Comparison of ENCODE assay signal across 15 mouse cellular contexts in the genomic region with DNA sequence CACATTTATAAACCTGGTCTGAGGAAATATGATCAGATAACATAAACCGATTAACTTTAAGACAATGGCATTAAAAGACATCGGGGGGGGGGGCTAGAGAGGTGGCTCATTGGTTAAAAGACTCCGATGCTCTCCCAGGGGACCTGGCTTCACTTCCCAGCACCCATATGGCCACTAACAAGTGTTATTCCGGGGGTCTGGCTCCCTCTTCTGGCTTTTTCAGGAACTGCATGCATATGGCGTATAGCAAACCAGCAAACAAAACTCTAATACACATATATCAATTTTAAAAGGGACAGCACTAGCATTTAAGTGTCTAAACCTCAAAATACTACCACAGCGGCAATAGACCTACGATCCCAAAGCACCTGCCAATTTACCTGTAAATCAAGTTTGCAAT.
A peak's percentile ranks its signal among the peaks of the same experiment; 100 is the strongest.
DNase-seq lines count a peak whose midpoint lies in the region; ATAC-seq and TF ChIP-seq lines count a peak whose summit lies in the region.
"Had no signal": no experiment of that assay in that cellular context is flagged by ENCODE, and none has a peak within 500 bp of the region (broad histone marks: within the 10 kb centered on the region; RNA-seq: fewer than 3 reads in every experiment).

No protein-coding gene starts in this region.

- H3K4me1 ChIP-seq in forebrain, postnatal 0 days (ENCODE audit: insufficient read depth), result no peaks in the 10 kb centered on the region
- H3K4me1 ChIP-seq in forebrain, embryonic 16.5 days (replicated peaks; ENCODE audit: control insufficient read depth, insufficient read depth, low read length), result no peaks in the 10 kb centered on the region
- H3K4me1 ChIP-seq in midbrain, embryonic 11.5 days (ENCODE audit: control insufficient read depth, insufficient read depth, low read length), result no peaks in the 10 kb centered on the region
- no peaks in the 10 kb centered on the region for H3K4me1 ChIP-seq in midbrain, embryonic 13.5 days (replicated peaks)
- H3K4me1 ChIP-seq in stomach, postnatal 0 days (replicated peaks; ENCODE audit: control insufficient read depth, insufficient read depth), result no peaks in the 10 kb centered on the region
- H3K4me1 ChIP-seq: lung, embryonic 15.5 days had no signal

- no peak overlapping the region for H3K27ac ChIP-seq in forebrain, postnatal 0 days (ENCODE audit: low read depth, low read length)
- H3K27ac ChIP-seq in forebrain, embryonic 16.5 days (ENCODE audit: low read length), result no peak overlapping the region
- no peak overlapping the region for H3K27ac ChIP-seq in midbrain, embryonic 11.5 days (ENCODE audit: low read depth, low read length)
- H3K27ac ChIP-seq in midbrain, embryonic 13.5 days, result no peak overlapping the region
- no peak overlapping the region for H3K27ac ChIP-seq in stomach, postnatal 0 days (replicated peaks)
- H3K27ac ChIP-seq: embryonic facial prominence, embryonic 15.5 days; lung, embryonic 15.5 days had no signal

- H3K4me3 ChIP-seq in forebrain, postnatal 0 days (ENCODE audit: low read depth, low read length), result no peak overlapping the region
- H3K4me3 ChIP-seq in forebrain, embryonic 16.5 days (replicated peaks; ENCODE audit: low read length), result no peak overlapping the region
- H3K4me3 ChIP-seq in midbrain, embryonic 11.5 days (ENCODE audit: low read depth, low read length), result no peak overlapping the region
- no peak overlapping the region for H3K4me3 ChIP-seq in midbrain, embryonic 13.5 days (replicated peaks)
- H3K4me3 ChIP-seq in stomach, postnatal 0 days (ENCODE audit: low read depth, low read length), result no peak overlapping the region
- H3K4me3 ChIP-seq: embryonic facial prominence, embryonic 15.5 days; lung, embryonic 15.5 days had no signal

- no peaks in the 10 kb centered on the region for H3K9me3 ChIP-seq in forebrain, postnatal 0 days (ENCODE audit: low read length)
- no peaks in the 10 kb centered on the region for H3K9me3 ChIP-seq in forebrain, embryonic 16.5 days (ENCODE audit: control insufficient read depth, low read length)
- H3K9me3 ChIP-seq in midbrain, embryonic 11.5 days (ENCODE audit: control insufficient read depth, low read length), result no peaks in the 10 kb centered on the region
- no peaks in the 10 kb centered on the region for H3K9me3 ChIP-seq in midbrain, embryonic 13.5 days
- no peaks in the 10 kb centered on the region for H3K9me3 ChIP-seq in stomach, postnatal 0 days (ENCODE audit: control insufficient read depth, low read length)
- H3K9me3 ChIP-seq: embryonic facial prominence, embryonic 15.5 days; lung, embryonic 15.5 days had no signal

- no peaks in the 10 kb centered on the region for H3K27me3 ChIP-seq in forebrain, postnatal 0 days (ENCODE audit: insufficient read depth, low read length)
- H3K27me3 ChIP-seq in forebrain, embryonic 16.5 days (replicated peaks; ENCODE audit: control insufficient read depth, insufficient read depth, low read length), result no peaks in the 10 kb centered on the region
- no peaks in the 10 kb centered on the region for H3K27me3 ChIP-seq in midbrain, embryonic 11.5 days (ENCODE audit: control insufficient read depth, insufficient read depth, low read length)
- no peaks in the 10 kb centered on the region for H3K27me3 ChIP-seq in midbrain, embryonic 13.5 days
- H3K27me3 ChIP-seq in stomach, postnatal 0 days (ENCODE audit: control insufficient read depth, insufficient read depth, low read length), result no peaks in the 10 kb centered on the region
- H3K27me3 ChIP-seq: embryonic facial prominence, embryonic 15.5 days; lung, embryonic 15.5 days; Patski had no signal

- 90% methylated on average over 7 of the region's 7 CpGs for WGBS in forebrain, postnatal 0 days
- WGBS in forebrain, embryonic 16.5 days, result 93% methylated on average over 7 of the region's 7 CpGs
- 90% methylated on average over 7 of the region's 7 CpGs for WGBS in midbrain, embryonic 11.5 days
- 96% methylated on average over 7 of the region's 7 CpGs for WGBS in midbrain, embryonic 13.5 days
- 89% methylated on average over 7 of the region's 7 CpGs for WGBS in stomach, postnatal 0 days

- no peak for TF ChIP-seq EP300 in stomach, postnatal 0 days (optimal IDR thresholded peaks at IDR 0.05)

- H3K9ac ChIP-seq in forebrain, postnatal 0 days, result no peak overlapping the region
- no peak overlapping the region for H3K9ac ChIP-seq in forebrain, embryonic 16.5 days (replicated peaks; ENCODE audit: low read depth, low read length)
- no peak overlapping the region for H3K9ac ChIP-seq in midbrain, embryonic 11.5 days (ENCODE audit: low read length)
- no peak overlapping the region for H3K9ac ChIP-seq in midbrain, embryonic 13.5 days (replicated peaks)
- H3K9ac ChIP-seq in stomach, postnatal 0 days (ENCODE audit: low read length), result no peak overlapping the region
- H3K9ac ChIP-seq: embryonic facial prominence, embryonic 15.5 days; lung, embryonic 15.5 days had no signal

- ATAC-seq in forebrain, postnatal 0 days, result no peak
- ATAC-seq in forebrain, embryonic 16.5 days, result no peak
- ATAC-seq in midbrain, embryonic 11.5 days (ENCODE audit: low FRiP score), result no peak
- no peak for ATAC-seq in midbrain, embryonic 13.5 days
- no peak for ATAC-seq in stomach, postnatal 0 days (ENCODE audit: low FRiP score, low TSS enrichment)
- ATAC-seq: midbrain, embryonic 16.5 days; Patski had no signal

- peaks cover 34% of the 10 kb centered on the region for H3K36me3 ChIP-seq in forebrain, postnatal 0 days (ENCODE audit: insufficient read depth)
- peaks cover 8% of the 10 kb centered on the region for H3K36me3 ChIP-seq in forebrain, embryonic 16.5 days (ENCODE audit: control insufficient read depth, insufficient read depth)
- H3K36me3 ChIP-seq in midbrain, embryonic 11.5 days (ENCODE audit: control insufficient read depth, insufficient read depth, low read length), result peaks cover 4% of the 10 kb centered on the region; the same call in 1 of the 2 replicates
- H3K36me3 ChIP-seq in midbrain, embryonic 13.5 days, result peaks cover 49% of the 10 kb centered on the region
- H3K36me3 ChIP-seq in stomach, postnatal 0 days (ENCODE audit: control insufficient read depth, insufficient read depth, low read length), result 0 out of 2 replicates have a peak, but pooled peaks cover 3% of the 10 kb centered on the region

- TF ChIP-seq CTCF in forebrain, postnatal 0 days (IDR thresholded peaks at IDR 0.05; ENCODE audit: low read depth), result peak; percentile 52
- TF ChIP-seq CTCF in stomach, postnatal 0 days (IDR thresholded peaks at IDR 0.05; ENCODE audit: low read depth), result peak; percentile 52

- no peak overlapping the region for H3K4me2 ChIP-seq in forebrain, postnatal 0 days (ENCODE audit: low read depth)
- no peak overlapping the region for H3K4me2 ChIP-seq in forebrain, embryonic 16.5 days (ENCODE audit: low read length)
- H3K4me2 ChIP-seq in midbrain, embryonic 11.5 days, result no peak overlapping the region
- H3K4me2 ChIP-seq in midbrain, embryonic 13.5 days (replicated peaks), result no peak overlapping the region
- H3K4me2 ChIP-seq in stomach, postnatal 0 days (replicated peaks; ENCODE audit: low read depth), result no peak overlapping the region
- H3K4me2 ChIP-seq: embryonic facial prominence, embryonic 15.5 days; lung, embryonic 15.5 days had no signal

- no peak for DNase-seq in forebrain, postnatal 0 days
- peak; percentile 87 for DNase-seq in midbrain, embryonic 11.5 days (ENCODE audit: low spot score, missing footprints)
- DNase-seq in R1 (ENCODE audit: low read depth, low spot score), result peak; percentile 69
- DNase-seq in stomach, postnatal 0 days (ENCODE audit: low spot score), result no peak
- no peak for DNase-seq in urinary bladder, postnatal 25 days (ENCODE audit: low spot score)
- no peak for DNase-seq in thymus, postnatal 0 days (ENCODE audit: low spot score)
- DNase-seq: gastrocnemius, postnatal 10 days; kidney, adult 9 months; layer of hippocampus, postnatal 36 days had no signal

Comparison
In these comparisons a context has a peak if more than half of its experiments do, and no peak if none do; other contexts are left out.
1. DNase-seq: peak in midbrain, embryonic 11.5 days (single experiment) and R1 (single experiment); none in forebrain, postnatal 0 days (single experiment), stomach, postnatal 0 days (single experiment), urinary bladder, postnatal 25 days (single experiment) and thymus, postnatal 0 days (single experiment).